Mouse (Mus musculus) kidney, adult 2 months (tissue): ENCODE results near the gene Prmt6. TPM values are rescaled to one million over a fixed set of nuclear protein-coding genes. Genes with fewer than 3 reads are reported as not detected.

Experiments used
- DNase-seq: peaks from one replicate; pipeline ENCODE4 v3.0.0; 2021
- H3K27ac ChIP-seq: fragments of 200-500 bp; 2 replicates; pipeline ENCODE4 v1.5.1; 2012; ENCODE audit warnings: low read depth, low read length, control low read depth, inconsistent platforms; ENCODE audit not compliant: insufficient read depth
- H3K27me3 ChIP-seq: fragments of 200-500 bp; replicated peaks from 2 replicates; pipeline ENCODE4 v1.6.1; 2012; ENCODE audit warnings: mild to moderate bottlenecking, moderate library complexity, low read length, inconsistent platforms; ENCODE audit not compliant: control insufficient read depth, insufficient read depth
- H3K36me3 ChIP-seq: fragments of 200-500 bp; 2 replicates; pipeline ENCODE4 v1.6.1; 2012; ENCODE audit warnings: mild to moderate bottlenecking, moderate library complexity, low read length, inconsistent platforms; ENCODE audit not compliant: control insufficient read depth, insufficient read depth
- H3K4me1 ChIP-seq: fragments of 200-500 bp; 2 replicates; pipeline ENCODE4 v1.6.1; 2011; ENCODE audit warnings: low read length; ENCODE audit not compliant: control insufficient read depth, insufficient read depth
- H3K4me3 ChIP-seq: fragments of 200-500 bp; 2 replicates; pipeline ENCODE4 v1.5.1; 2011; ENCODE audit warnings: mild to moderate bottlenecking, low read depth, low read length, control low read depth; ENCODE audit not compliant: insufficient read depth
- CTCF ChIP-seq: fragments of 200-500 bp; conservative IDR thresholded peaks from 2 replicates; pipeline ENCODE4 v1.5.1; 2011; ENCODE audit warnings: low read depth, mild to moderate bottlenecking, control low read depth, low read length, moderate library complexity, mixed read lengths; ENCODE audit not compliant: insufficient read depth, insufficient read length
- POLR2A ChIP-seq: fragments of 200-500 bp; IDR thresholded peaks from one replicate; pipeline ENCODE4 v1.6.1; 2011; ENCODE audit warnings: low read depth, low read length, control low read depth
- WGBS: fragments of 180-500 bp; shearing (Covaris S2); methylation state at CpG from one replicate; pipeline ENCODE4 v1.1.7; 2018; 5-methylcytosine and 5-hydroxymethylcytosine counted together
- polyA plus RNA-seq: library from polyadenylated mRNA; depleted of rRNA; stranded (reverse); fragments of >200 nt; gene quantifications from 2 replicates; pipeline ENCODE4 v1.2.3, GENCODE M21; 2012; rRNA removed

The Prmt6 gene
- polyA plus RNA-seq, 1 experiment: 5.9 TPM

GRCm38 (mm10) chr3:110236819-110237463, 13.9 kb downstream of the Prmt6 start:
- Histone ChIP-seq H3K27ac (no peak overlapping the region), H3K4me1 (no peaks in the 10 kb centered on the region), H3K4me3 (no peak overlapping the region), H3K36me3 (no peaks in the 10 kb centered on the region), H3K27me3 (no peaks in the 10 kb centered on the region)
- 81% methylated on average over 1 of the region's 1 CpGs for WGBS
- TF ChIP-seq POLR2A (no peak), CTCF (no peak)
- DNase-seq: no peak

Other genes with a start within 250 kb of the Prmt6 start
- 0.31 and 0.33 TPM in 2 replicates for gene Ntng1, start 107.0 kb downstream of the Prmt6 start, polyA plus RNA-seq